Mouse (Mus musculus) neural tube, embryonic 12.5 days (tissue): ENCODE measurements around the gene Nrgn. TPM values are rescaled to one million over a fixed set of nuclear protein-coding genes. Genes with fewer than 3 reads are reported as not detected.

Experiments
- ATAC-seq: fragments of 200-750 bp; cut with Nextera tagmentation; 2 replicates; pipeline ENCODE4 v1.8.0; 2017; ENCODE audit warnings: low read depth, mild to moderate bottlenecking, moderate TSS enrichment, moderate library complexity; ENCODE audit not compliant: low FRiP score
- H3K27ac ChIP-seq: fragments of 300-500 bp; sonication (generic); 2 replicates; pipeline ENCODE4 v1.5.1; 2016
- H3K27me3 ChIP-seq: fragments of 300-500 bp; sonication (generic); replicated peaks from 2 replicates; pipeline ENCODE4 v1.6.1; 2016; ENCODE audit warnings: mild to moderate bottlenecking
- H3K36me3 ChIP-seq: fragments of 300-500 bp; sonication (generic); 2 replicates; pipeline ENCODE4 v1.6.1; 2016; ENCODE audit warnings: mild to moderate bottlenecking
- H3K4me1 ChIP-seq: fragments of 300-500 bp; sonication (generic); 2 replicates; pipeline ENCODE4 v1.6.1; 2016
- H3K4me2 ChIP-seq: fragments of 300-500 bp; sonication (generic); replicated peaks from 2 replicates; pipeline ENCODE4 v1.6.1; 2016; ENCODE audit warnings: mild to moderate bottlenecking
- H3K4me3 ChIP-seq: fragments of 300-500 bp; sonication (generic); 2 replicates; pipeline ENCODE4 v1.5.1; 2016
- H3K9ac ChIP-seq: fragments of 300-500 bp; sonication (generic); 2 replicates; pipeline ENCODE4 v1.6.1; 2016; ENCODE audit warnings: mild to moderate bottlenecking
- H3K9me3 ChIP-seq: fragments of 300-500 bp; sonication (generic); 2 replicates; pipeline ENCODE4 v1.6.1; 2016; ENCODE audit warnings: mild to moderate bottlenecking
- WGBS: fragments of 180-500 bp; shearing (Covaris S2); methylation state at CpG from one replicate; pipeline ENCODE4 v1.1.7; 2016; 5-methylcytosine and 5-hydroxymethylcytosine counted together
- polyA plus RNA-seq: library from polyadenylated mRNA; unstranded; fragments of >200 nt; fragmentation: Nextera tagmentation; extraction: Ambion mirVana; gene quantifications from 2 replicates; pipeline ENCODE4 v1.2.1, GENCODE M21; 2016

The Nrgn gene
- polyA plus RNA-seq, 1 experiment from 2014 or later, result 10.3 TPM

- H3K9me3 ChIP-seq, result no peaks in the 10 kb centered on the region
These were observed 16.6 kb upstream of the Nrgn start for GRCm38 (mm10) chr9:37569231-37569835.

GRCm38 (mm10) chr9:37568605-37569214, 16.0 kb upstream of the Nrgn start:
- Histone ChIP-seq H3K9ac (no peak overlapping the region), H3K36me3 (no peaks in the 10 kb centered on the region), H3K4me2 (no peak overlapping the region), H3K27me3 (no peaks in the 10 kb centered on the region), H3K27ac (no peak overlapping the region), H3K4me3 (no peak overlapping the region), H3K4me1 (0 out of 2 replicates have a peak, but pooled peaks cover 3% of the 10 kb centered on the region), H3K9me3 (no peaks in the 10 kb centered on the region)
- ATAC-seq, result 0 out of 2 replicates have a peak, but pooled peaks have one; percentile 29
- 38% methylated on average over 4 of the region's 4 CpGs for WGBS

More at GRCm38 (mm10) chr9:37569231-37569835, 16.6 kb upstream of the Nrgn start:
- H3K9ac ChIP-seq, result no peak overlapping the region
- ATAC-seq, result no peak
- no peak overlapping the region for H3K4me2 ChIP-seq
- no peaks in the 10 kb centered on the region for H3K27me3 ChIP-seq
- H3K4me3 ChIP-seq, result no peak overlapping the region
- H3K4me1 ChIP-seq, result 0 out of 2 replicates have a peak, but pooled peaks cover 3% of the 10 kb centered on the region
- 85% methylated on average over 2 of the region's 2 CpGs for WGBS
- no peaks in the 10 kb centered on the region for H3K36me3 ChIP-seq
- no peak overlapping the region for H3K27ac ChIP-seq

- H3K4me1 ChIP-seq, result 0 out of 2 replicates have a peak, but pooled peaks cover 3% of the 10 kb centered on the region
- 37% methylated on average over 15 of the region's 15 CpGs for WGBS
- H3K36me3 ChIP-seq, result no peaks in the 10 kb centered on the region
- no peak overlapping the region for H3K9ac ChIP-seq
- H3K9me3 ChIP-seq, result no peaks in the 10 kb centered on the region
- no peak overlapping the region for H3K27ac ChIP-seq
- H3K4me3 ChIP-seq, result no peak overlapping the region
- no peak for ATAC-seq
- H3K27me3 ChIP-seq, result no peaks in the 10 kb centered on the region
- H3K4me2 ChIP-seq, result peak overlapping the region; percentile 32; the same call in 1 of the 2 replicates
These were observed 15.3 kb upstream of the Nrgn start for GRCm38 (mm10) chr9:37567892-37568604.

- H3K27me3 ChIP-seq, result no peaks in the 10 kb centered on the region
- WGBS, result 36% methylated on average over 5 of the region's 5 CpGs
- H3K27ac ChIP-seq, result no peak overlapping the region
- no peaks in the 10 kb centered on the region for H3K36me3 ChIP-seq
- 0 out of 2 replicates have a peak, but pooled peaks cover 3% of the 10 kb centered on the region for H3K4me1 ChIP-seq
- no peak for ATAC-seq
- no peak overlapping the region for H3K4me3 ChIP-seq
- H3K9me3 ChIP-seq, result no peaks in the 10 kb centered on the region
- H3K9ac ChIP-seq, result no peak overlapping the region
- H3K4me2 ChIP-seq, result no peak overlapping the region
These were observed 14.8 kb upstream of the Nrgn start for GRCm38 (mm10) chr9:37567454-37567853.

- 90% methylated on average over 2 of the region's 2 CpGs for WGBS
- no peak overlapping the region for H3K9ac ChIP-seq
- no peaks in the 10 kb centered on the region for H3K9me3 ChIP-seq
- H3K36me3 ChIP-seq, result no peaks in the 10 kb centered on the region
- ATAC-seq, result no peak
- H3K4me2 ChIP-seq, result no peak overlapping the region
- H3K27me3 ChIP-seq, result no peaks in the 10 kb centered on the region
- no peak overlapping the region for H3K4me3 ChIP-seq
- H3K4me1 ChIP-seq, result 0 out of 2 replicates have a peak, but pooled peaks cover 3% of the 10 kb centered on the region
- H3K27ac ChIP-seq, result no peak overlapping the region
These were observed 14.3 kb upstream of the Nrgn start for GRCm38 (mm10) chr9:37567019-37567418.

- 50% methylated on average over 1 of the region's 1 CpGs for WGBS
- Histone ChIP-seq H3K4me1 (0 out of 2 replicates have a peak, but pooled peaks cover 3% of the 10 kb centered on the region), H3K27ac (no peak overlapping the region), H3K36me3 (no peaks in the 10 kb centered on the region), H3K4me2 (no peak overlapping the region), H3K4me3 (no peak overlapping the region), H3K27me3 (no peaks in the 10 kb centered on the region), H3K9ac (no peak overlapping the region), H3K9me3 (no peaks in the 10 kb centered on the region)
- no peak for ATAC-seq
These were observed 11.1 kb upstream of the Nrgn start for GRCm38 (mm10) chr9:37563805-37564204.

- H3K4me3 ChIP-seq, result no peak overlapping the region
- H3K9ac ChIP-seq, result no peak overlapping the region
- H3K27me3 ChIP-seq, result peaks cover 5% of the 10 kb centered on the region; the same call in 1 of the 2 replicates
- no peaks in the 10 kb centered on the region for H3K4me1 ChIP-seq
- no peaks in the 10 kb centered on the region for H3K36me3 ChIP-seq
- no peaks in the 10 kb centered on the region for H3K9me3 ChIP-seq
- no peak overlapping the region for H3K27ac ChIP-seq
- ATAC-seq, result no peak
- WGBS, result 79% methylated on average over 2 of the region's 2 CpGs
- H3K4me2 ChIP-seq, result no peak overlapping the region
These were observed 7.9 kb upstream of the Nrgn start for GRCm38 (mm10) chr9:37560617-37561016.

GRCm38 (mm10) chr9:37556366-37556765, 3.7 kb upstream of the Nrgn start:
- Histone ChIP-seq H3K27ac (no peak overlapping the region), H3K36me3 (no peaks in the 10 kb centered on the region), H3K27me3 (peaks cover 45% of the 10 kb centered on the region), H3K4me2 (no peak overlapping the region), H3K4me3 (no peak overlapping the region), H3K9ac (no peak overlapping the region), H3K4me1 (peaks cover 13% of the 10 kb centered on the region), H3K9me3 (no peaks in the 10 kb centered on the region)
- 78% methylated on average over 3 of the region's 3 CpGs for WGBS
- ATAC-seq, result no peak

GRCm38 (mm10) chr9:37554838-37555748, 2.4 kb upstream of the Nrgn start, which contains the start of gene Siae:
Gene Siae (plus strand): TSS chr9:37555698.
- H3K36me3 ChIP-seq, result no peaks in the 10 kb centered on the region
- WGBS, result 31% methylated on average over 7 of the region's 7 CpGs

GRCm38 (mm10) chr9:37554279-37554678, 1.6 kb upstream of the Nrgn start:
- H3K27ac ChIP-seq, result no peak overlapping the region
- H3K9me3 ChIP-seq, result no peaks in the 10 kb centered on the region
- no peak overlapping the region for H3K4me2 ChIP-seq
- WGBS, result 90% methylated on average over 1 of the region's 1 CpGs
- H3K27me3 ChIP-seq, result peaks cover 63% of the 10 kb centered on the region
- no peak overlapping the region for H3K4me3 ChIP-seq
- no peaks in the 10 kb centered on the region for H3K36me3 ChIP-seq
- H3K9ac ChIP-seq, result no peak overlapping the region
- ATAC-seq, result no peak
- peaks cover 13% of the 10 kb centered on the region for H3K4me1 ChIP-seq

More at GRCm38 (mm10) chr9:37554838-37555748, 2.4 kb upstream of the Nrgn start, which contains the start of gene Siae:
- H3K9me3 ChIP-seq, result no peaks in the 10 kb centered on the region
- H3K27ac ChIP-seq, result no peak within 1 kb of the TSS
- no peak within 1 kb of the TSS for H3K4me2 ChIP-seq
- no peak within 1 kb of the TSS for H3K4me3 ChIP-seq
- peaks cover 13% of the 10 kb centered on the region for H3K4me1 ChIP-seq
- H3K9ac ChIP-seq, result no peak within 1 kb of the TSS
- no peak for ATAC-seq
- peaks cover 56% of the 10 kb centered on the region for H3K27me3 ChIP-seq

GRCm38 (mm10) chr9:37551751-37552531, 763 bp downstream of the Nrgn start:
- H3K27ac ChIP-seq, result no peak overlapping the region
- H3K4me3 ChIP-seq, result peak overlapping the region; percentile 35
- H3K4me1 ChIP-seq, result peaks cover 13% of the 10 kb centered on the region
- H3K4me2 ChIP-seq, result peak overlapping the region; percentile 81
- peak; percentile 26 for ATAC-seq
- H3K36me3 ChIP-seq, result no peaks in the 10 kb centered on the region
- WGBS, result 3% methylated on average over 23 of the region's 23 CpGs
- no peaks in the 10 kb centered on the region for H3K9me3 ChIP-seq
- peaks cover 84% of the 10 kb centered on the region for H3K27me3 ChIP-seq
- no peak overlapping the region for H3K9ac ChIP-seq
